Mouse (Mus musculus) gastrocnemius, postnatal 25 days (tissue): ENCODE results near the gene Ptprm. TPM values are rescaled to one million over a fixed set of nuclear protein-coding genes. Genes with fewer than 3 reads are reported as not detected.

ENCODE experiments used
- DNase-seq: peaks from one replicate; pipeline ENCODE4 v3.0.0; 2022
- total RNA-seq, 2 experiments: library from RNA; stranded (reverse); gene quantifications; 1 replicate in 1 of 2; 2 replicates in 1 of 2; pipeline ENCODE4 v1.2.3; 2021

The Ptprm gene
- total RNA-seq, 2 experiments from 2014 or later: 22.4 to 28.0 TPM

GRCm38 (mm10) chr17:66979971-66980370 lies 374.3 kb downstream of the Ptprm start:
- no peak for DNase-seq

DNA sequence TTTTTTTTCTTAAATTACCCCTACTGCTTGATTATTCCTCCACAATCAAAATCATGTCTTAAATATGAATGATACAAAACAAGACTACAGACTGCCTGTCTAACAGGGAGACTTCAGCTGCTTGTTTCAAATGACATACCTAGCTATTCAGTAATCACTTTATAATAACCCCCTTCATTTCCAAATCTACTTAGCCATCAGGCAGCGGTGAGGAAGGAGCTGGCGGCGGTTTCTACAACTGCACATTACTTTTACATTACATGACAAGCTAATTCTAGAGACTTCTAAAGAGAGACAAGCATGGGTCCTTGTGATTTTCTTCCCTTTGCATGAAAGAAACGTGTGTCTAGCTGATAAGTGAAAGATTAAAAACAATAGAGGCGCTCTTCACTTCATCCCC lies 377.8 kb downstream of the Ptprm start:
- DNase-seq: no peak

- DNase-seq: no peak
Observed at GRCm38 (mm10) chr17:66972976-66973375, 381.3 kb downstream of the Ptprm start.

DNA sequence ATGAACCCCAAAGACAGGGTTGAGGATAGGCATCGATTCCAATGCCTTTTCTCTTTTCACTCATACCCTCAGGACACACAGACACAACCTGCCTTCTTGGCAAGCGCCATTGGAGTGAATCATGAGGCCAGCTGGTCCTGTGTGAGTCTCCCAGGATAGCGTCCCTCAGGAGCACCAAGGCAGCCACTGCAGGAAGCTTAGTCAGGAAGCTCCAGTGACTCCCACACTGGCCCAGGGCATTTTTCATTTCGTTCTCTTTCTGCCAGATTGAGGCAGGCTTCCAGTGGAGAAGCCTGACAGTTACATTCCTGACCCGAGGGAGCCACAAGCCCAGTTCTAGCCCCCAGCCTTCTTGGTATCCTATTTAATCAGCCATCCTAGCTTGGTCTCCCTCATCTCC lies 393.3 kb downstream of the Ptprm start:
- no peak for DNase-seq

DNA sequence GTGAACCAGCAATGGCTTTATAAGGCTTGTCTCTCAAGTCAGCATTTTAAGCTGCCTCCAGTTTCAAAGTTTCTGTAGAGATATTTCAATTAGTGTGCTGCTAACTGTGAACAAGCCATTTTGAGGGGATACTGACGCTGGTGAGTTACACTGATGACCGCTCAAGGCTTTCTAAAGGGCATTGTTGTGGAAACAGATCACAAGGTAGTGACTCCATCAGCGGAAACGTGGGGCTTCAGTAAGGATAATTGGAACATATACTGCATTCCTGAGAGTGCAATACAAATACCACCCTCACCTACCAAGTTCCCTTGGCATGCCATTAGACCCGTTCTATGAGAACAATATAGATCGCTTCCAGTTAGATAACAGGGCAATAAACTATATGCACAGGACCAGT lies 393.7 kb downstream of the Ptprm start:
- no peak for DNase-seq

DNA sequence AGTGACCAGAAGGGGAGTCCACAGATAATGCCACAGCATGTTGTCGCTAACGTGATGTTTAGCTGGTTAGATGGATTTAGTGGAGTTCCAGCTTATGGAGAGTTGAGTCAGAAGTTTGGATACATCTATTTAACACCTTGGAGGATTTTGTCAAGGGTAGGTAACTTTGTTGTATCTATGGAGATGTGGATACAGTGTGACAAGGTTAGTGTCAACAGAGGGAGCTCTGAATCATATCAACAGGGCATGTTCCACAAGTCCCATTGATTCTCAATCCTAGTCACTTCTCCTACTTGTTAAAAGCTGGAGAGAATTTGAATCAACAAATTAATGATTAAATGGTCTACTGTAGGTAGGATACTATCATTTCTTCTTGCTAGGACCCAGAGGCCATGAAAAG lies 394.4 kb downstream of the Ptprm start:
- DNase-seq: no peak

- no peak for DNase-seq
Observed at GRCm38 (mm10) chr17:66958766-66959165, 395.5 kb downstream of the Ptprm start.

DNA sequence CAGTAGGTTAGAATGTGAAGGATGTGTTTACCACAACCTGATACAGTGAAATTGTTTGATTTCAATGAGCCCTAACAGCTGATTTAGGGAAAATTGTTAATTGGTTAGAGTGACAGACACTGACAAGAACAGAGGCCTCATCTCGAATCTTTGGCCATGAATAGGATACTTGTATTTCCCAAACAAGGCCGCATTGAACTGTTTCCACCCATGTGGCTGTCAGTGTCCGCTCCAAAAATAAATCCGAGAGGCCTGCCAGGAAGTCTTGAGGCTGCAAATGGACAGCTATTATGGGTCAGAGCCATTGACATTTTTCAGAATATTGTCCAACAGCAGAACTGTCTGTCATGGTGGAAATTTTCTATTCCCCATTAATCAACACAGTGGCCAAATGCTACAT lies 409.8 kb downstream of the Ptprm start:
- DNase-seq: no peak

GRCm38 (mm10) chr17:66943539-66943938 lies 410.7 kb downstream of the Ptprm start:
- DNase-seq: no peak

DNA sequence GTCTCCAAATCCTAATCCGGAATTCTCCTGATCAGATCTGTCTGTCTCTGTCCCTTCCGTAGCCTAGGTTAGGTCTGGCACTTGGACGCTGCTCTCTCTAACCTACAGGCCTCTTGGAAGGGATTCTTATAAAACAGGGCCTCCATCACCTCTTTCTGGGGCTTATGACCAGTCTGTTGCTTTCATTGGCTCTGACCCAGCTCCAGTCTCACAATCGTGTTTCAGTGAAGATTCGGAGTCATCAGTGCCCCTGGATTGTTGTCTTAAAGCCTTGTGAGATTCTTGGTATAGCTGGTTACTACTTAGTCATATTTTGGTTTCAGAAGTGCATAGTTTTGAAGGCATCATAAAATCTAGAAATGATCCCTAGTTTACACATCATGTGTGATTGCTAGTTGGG lies 428.6 kb downstream of the Ptprm start:
- DNase-seq: no peak

- DNase-seq: no peak
Observed at GRCm38 (mm10) chr17:66914696-66915095, 439.6 kb downstream of the Ptprm start.

DNA sequence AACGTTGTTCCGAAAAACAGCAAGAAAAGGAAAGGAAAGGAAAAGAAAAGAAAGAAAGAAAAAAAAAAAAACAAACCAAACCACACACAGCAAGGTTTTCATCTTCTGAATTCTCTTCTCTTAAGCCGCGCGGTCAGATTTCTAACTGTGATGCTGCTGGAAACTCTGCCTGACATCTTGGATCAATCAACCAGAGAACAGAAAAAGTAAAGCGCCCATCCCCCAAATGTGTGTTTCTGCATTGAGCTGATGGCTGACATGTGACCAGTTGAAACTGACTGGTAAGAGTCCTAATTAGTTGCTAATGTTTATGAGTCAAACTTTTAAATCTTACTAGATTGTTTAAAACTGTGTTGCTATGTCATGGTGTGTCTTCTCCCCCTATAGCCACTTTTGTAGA lies 441.7 kb downstream of the Ptprm start:
- no peak for DNase-seq

DNA sequence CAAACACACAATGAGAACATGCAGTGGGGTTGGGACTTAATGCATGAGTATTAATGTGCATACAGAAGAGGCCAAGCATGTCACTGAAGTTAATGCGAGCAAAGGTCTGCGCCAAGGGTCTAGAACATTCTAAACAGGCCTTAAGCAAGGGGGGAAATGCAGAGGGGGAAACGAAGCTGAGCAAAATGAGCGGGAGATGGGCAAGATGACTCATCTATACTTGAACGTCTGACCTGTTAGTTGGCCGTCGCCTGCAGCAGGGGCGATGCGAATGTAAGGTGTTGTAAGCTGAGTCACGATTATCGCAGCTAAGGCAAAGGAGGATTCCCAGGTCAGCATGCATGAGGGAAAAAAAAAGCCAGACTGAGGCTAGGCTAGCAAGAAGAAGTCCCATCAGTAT lies 442.1 kb downstream of the Ptprm start:
- no peak for DNase-seq

GRCm38 (mm10) chr17:66909901-66910300 lies 444.4 kb downstream of the Ptprm start:
- no peak for DNase-seq

DNA sequence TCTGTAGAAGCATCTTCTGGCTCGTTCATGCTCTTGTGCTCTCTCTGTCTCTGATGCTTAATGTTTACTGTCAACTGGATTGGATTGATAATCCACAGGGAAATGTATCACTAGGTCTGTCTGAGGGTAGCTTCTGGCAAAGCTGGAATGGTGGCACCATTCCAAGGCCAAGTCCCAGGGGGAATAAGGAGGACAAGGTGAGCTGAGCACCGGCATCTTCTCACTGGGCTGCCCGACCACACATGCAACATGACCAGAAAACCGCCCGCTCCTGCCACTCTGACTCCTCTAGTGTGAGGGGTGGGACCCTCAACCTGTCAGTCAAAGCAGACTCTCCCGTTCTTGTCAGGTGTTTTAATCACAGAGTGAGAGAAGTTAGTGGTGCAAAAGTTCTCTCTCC lies 445.3 kb downstream of the Ptprm start:
- no peak for DNase-seq

DNA sequence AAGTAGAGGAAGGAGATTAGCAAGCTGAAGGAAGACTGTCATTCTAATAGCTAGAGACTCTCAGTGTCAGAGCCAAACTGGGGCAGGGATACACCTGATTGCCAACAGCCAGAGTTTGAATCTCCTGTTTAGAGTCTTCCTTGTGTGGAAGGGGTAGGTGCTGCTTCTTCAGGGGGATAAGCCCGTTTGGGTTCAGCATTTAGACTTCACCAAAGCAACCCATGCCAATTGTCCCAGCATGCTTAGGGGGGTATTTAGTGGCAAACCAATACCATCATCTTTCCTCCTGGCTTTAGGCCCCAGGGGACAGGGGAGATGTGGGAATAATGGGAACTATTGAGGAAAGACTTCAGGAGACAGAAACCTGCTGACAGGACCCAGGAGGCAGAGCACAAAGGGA lies 460.1 kb downstream of the Ptprm start:
- DNase-seq: no peak

DNA sequence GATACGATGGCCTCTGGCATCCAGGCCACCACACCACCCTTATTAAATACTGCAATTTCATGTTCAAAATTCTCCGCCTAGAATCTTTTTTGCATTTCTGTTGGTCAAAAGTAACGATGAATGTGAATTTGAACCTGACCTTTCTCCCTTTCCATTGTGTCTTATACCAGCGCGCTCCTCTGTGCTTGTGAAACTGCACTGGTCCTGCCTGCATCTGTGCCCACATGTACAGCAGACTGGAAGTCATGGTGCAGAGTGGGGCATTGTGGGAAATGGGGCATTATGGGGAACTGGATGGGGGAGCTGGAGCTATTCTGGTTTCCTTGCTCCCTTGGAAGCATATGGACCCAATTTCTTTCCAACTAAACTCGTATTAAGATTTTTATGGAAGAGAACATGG lies 462.3 kb downstream of the Ptprm start:
- no peak for DNase-seq

GRCm38 (mm10) chr17:66891067-66891862 lies 463.0 kb downstream of the Ptprm start:
- no peak for DNase-seq

DNA sequence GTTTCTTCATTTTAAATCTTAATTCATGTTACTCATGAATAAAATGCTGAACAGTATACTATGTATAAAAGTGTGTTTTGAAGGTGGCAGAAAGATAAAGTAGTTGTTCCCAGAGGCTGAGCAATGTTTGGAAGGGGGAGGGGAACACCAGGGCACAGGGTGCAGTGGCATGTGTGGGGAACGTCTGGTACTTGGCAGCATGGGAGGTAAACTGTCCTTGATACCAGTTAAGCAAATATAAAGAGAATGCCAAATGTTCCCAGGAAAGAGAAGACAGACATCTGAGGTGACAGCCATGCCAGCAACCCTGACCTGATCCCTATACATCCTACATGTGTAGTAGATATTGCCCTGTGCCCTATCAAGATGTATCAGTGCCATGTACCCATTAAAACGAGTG lies 472.0 kb downstream of the Ptprm start:
- DNase-seq: no peak

DNA sequence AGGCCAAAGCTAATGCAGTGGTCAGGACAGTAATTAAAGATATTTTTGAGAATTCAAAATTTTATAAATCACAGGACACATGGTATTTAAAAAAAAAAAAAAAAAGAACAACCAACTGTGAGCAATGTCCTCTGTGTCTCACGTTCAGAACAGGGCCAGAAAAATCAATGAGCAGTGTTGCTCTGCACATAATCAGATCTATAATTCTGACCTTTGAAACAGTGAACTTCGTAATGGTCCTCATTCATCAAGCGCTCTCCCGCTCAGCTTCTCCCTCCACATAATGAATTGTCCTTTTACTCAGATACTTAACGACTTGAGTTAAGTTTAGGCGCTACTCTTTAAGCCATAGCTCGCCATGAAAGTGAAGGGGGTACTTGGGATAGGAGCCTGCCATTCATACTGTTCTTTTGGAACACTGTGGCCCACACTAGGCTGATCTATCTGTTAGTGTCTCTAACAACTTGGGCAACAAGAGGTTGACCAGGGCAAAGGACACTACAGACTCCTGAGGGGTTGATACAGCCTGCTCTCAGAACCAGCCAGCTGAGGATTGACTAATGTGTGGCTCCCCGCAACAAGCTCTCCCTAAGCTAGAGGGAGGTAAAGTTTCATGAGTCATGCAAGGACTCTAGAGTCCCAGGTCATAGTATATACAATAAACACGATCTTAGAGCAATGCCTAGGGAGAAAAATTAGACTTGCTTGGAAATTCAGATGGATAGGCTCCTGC lies 473.1 kb downstream of the Ptprm start:
- no peak for DNase-seq

GRCm38 (mm10) chr17:66879151-66879550 lies 475.1 kb downstream of the Ptprm start:
- no peak for DNase-seq

DNA sequence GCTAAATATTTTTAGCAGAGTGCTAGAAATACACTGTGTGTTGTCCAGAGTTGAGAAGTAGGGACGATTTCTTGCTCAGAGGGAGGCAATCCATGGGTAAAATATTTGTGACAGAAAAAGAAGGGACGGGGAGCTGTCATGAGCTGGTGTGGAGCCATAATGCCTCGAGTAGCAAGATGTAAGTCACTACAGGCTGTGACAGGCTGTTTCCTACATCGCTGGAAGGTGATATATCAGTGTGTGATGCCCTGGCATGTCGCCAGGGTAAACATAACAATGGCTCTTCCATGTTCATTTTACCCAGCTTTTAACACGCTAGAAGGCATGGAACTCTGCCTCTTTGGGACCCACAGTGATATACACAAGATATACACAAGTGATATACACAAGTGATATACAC lies 476.7 kb downstream of the Ptprm start:
- DNase-seq: no peak

DNA sequence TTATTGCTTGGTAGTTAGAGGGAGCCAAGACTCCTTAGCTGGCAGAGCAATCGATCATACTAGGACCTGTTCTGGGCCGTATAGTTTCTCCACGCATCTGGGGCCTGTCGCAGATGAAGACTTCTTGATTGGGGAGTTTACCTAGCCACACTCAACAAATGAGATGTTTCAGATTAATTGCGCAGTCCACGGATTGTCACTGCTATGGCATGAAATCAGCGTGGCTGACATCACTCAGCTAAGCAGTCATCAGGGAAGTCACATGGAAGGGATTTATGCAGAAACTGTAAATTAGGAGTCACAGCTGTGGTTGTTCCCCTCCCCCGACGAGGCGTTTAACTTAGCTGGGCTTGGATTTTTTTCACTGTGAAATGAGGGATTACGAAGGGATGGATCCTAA lies 479.4 kb downstream of the Ptprm start:
- no peak for DNase-seq

- no peak for DNase-seq
Observed at GRCm38 (mm10) chr17:66871396-66871795, 482.9 kb downstream of the Ptprm start.
